Mouse (Mus musculus) layer of hippocampus, adult 11-12 months (tissue): ENCODE results near the gene Syne1.

Experiments used
- DNase-seq: peaks from one replicate; pipeline ENCODE4 v3.0.0; 2022; ENCODE audit warnings: low spot score

The Syne1 gene

DNA sequence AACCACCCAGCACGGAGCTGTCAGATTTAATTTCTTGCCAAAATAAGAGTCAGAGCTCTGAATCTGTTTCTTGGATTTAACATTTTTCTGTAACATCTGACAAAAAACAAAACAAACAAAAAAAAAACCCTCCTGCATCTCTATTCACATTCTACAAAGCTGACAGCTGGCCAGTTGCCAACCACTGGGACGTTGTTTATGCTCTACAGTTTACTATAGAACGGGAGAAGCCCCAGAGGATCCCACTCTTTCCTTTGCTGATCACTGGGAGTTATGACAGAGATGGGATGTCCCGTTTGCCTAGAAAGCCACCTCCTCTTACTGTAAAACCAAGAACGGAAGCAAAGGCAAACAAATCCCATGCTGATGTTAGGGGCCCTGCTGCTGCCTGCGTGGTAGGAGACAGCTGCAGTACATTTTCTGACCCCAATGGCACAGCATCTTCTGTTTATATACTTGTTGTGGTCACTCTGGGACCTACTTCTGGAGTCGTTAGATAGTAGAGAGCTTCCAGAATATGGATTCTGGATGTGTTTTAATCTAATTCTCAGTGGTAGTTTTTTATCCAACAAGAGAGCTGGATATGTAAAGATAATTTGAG is 255.9 kb downstream of the Syne1 start:
- DNase-seq, result no peak

DNA sequence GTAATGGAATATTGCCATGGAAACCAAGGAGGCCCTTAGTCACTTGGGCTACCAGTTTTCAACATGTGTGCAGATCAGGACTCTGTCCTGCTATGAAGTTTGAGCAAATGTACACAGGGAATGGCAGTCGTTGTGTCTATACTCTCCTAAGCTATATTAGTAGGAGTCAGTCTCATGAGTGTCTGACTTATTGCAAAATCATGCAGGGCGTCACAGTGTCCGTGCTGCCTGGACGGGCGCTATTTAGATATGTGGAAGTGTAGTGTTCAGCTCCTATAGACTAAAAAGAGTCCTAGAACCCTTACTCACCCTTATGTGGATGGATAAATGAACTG is 261.7 kb downstream of the Syne1 start:
- DNase-seq, result no peak

DNA sequence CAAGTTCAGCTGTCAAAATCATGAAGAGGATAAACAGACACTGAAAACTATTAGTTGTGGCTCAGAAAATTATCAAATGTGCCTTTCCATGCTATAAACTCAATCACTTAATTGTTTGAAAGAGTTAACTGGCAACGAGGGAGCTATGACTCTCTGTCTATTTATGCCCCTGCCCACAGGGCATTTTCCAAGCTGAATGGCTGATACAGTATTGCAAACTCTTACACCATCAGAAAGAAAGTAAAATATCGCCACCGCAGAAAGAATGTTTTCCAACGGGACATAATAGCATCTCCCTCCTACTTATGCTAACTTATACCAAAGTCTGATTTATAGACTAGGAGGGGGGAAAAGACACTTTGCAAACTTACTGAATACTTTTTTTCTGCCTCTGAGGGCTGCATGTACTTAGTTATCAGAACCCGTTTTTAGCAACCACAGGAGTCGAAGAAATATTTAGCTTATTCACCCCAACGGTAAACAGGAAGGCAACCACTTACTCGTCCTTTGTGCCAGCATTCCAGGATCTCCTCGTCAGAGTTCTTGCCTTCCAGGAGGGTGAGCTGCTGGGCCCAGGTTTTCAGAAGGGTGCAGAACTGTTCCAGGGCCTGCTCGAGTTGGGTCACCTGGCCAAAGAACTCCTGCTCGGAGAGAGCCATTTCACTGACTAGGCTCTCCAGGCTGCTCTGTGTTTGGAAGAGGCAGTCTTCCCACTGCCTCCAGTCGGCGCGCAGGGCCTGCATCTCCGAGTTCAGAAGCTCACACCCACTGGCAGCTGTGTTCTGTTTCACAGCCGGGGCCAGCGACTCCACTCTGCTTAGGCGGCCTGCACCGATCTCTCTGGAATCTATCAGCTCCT is 262.3 kb downstream of the Syne1 start:
- peak; percentile 75 for DNase-seq

DNA sequence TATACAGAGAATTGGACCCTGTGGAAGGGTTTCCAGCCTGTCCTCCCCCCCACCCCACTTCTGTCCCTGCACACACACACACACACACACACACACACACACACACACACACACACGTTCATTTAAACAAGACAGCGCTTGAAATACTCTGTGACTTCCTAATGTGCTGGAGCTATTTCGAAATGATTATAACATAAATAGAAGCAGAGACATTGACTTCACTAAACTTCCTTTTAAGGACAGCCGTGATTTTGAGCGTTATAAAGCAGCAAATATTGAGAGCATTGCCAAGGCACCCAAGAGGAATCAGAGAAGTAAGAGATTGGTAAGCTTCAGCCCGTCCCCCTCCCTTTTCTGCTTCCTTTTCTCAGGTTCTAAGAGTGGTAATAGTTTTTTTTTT is 263.0 kb downstream of the Syne1 start:
- no peak for DNase-seq

DNA sequence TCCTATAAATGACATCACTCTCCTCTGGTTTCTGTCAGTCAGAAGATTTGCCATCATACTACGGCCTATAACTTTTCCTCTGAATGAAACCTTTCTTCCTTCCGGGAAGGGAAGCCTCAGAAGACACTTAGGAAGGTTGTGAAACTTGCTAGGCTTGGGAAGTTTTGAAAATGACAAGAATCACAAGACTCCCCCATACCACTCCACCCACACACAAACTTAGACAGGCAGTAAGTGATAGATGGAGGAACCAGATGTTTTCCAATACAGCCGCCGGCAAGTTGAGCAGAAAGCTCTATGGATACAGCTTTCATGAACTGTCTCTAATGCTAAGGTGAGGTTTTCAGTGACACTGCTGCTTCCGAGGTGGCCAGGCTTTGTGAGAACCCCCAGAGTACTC is 275.5 kb downstream of the Syne1 start:
- no peak for DNase-seq

DNA sequence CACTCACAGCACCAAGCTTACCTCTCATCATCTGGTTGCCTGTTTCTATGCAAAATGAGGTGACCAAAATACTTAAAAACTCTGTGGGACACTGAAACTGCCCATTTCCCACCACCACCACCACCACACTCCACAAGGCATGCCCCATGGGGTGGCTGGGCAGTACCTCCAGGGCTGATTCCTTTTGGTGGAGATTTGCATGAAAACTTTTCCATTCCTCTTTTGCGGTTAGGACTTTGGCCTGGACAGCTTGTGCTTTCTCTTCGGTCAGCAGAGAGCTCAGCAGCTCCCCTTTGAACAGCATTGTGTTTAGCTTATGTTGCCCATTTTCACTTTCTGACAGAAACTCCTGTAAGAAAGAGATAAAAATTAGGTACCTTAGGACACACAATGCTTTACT is 280.6 kb downstream of the Syne1 start:
- no peak for DNase-seq

DNA sequence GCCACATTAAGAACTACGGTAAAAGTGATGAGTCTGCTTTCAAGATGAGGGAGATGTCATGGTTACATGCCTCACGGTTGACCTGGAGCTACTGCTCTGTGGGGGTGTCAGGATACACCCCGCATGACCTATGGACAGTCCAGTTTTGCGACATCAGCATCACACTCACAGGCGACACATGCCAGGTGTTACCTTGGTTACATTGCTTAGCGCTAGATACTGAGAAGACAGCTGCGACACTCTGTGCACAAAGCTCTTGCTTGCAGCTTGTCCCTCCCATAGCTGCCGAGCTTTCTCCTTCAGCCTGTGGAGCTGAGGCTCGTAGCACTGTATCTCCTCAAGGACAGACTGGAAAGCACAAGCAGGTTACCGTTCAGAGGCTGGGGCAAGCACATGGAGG is 286.9 kb downstream of the Syne1 start:
- no peak for DNase-seq

DNA sequence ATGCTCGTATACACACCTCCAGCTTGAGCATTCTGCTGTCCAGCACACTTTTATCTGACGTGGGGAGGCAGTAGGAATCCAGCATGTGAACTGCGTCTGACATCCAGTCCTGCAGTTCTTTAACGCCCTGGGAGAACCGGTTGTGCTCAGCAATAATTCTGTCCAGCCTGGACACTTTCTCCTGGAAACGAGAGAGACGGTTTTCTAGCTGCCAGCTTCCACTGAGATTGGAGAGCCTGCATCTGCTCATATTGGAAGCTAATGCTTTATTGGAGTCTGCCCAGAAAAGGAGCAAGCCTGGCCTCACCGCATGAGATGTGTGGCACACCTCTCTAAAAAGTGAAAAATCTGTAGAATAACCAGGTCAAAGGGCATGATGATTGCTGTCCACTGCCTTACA is 288.6 kb downstream of the Syne1 start:
- no peak for DNase-seq

DNA sequence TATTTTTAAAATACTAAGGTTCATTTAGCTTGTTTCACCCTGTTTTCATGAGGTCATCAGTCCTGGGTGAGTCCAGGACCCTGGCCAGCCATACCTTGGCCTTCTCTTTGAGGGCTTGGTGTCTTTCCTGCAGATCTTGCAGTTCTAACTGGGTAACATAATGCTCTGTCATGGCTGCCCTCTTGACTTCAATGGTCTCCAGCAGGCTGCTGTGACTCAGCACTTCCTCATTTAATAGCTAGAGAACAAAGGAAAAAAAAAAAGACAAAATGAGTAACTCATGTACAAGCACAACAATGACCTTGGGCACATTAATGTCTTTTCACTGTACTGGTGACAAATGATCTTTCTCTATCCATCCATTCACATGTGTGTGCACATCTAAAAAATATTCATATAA is 294.6 kb downstream of the Syne1 start:
- DNase-seq, result no peak

DNA sequence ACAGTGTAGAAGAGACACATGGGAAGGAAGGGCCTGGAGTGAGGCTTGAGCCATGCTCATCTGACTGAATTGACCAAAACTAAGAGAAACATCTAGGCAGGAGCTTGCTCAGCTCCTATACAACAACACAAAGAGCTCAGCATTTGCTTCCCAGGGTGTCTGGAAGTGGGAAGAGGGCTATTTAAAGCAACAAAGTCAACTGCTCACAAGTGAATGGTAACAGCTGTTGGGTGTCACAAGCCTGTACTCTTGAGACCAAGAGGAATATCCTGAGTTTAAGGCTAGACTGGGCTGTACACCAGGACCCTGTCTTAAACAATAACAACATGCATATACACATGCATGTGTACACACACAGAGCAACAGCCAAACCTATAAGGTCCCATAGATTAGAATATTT is 297.5 kb downstream of the Syne1 start:
- no peak for DNase-seq

DNA sequence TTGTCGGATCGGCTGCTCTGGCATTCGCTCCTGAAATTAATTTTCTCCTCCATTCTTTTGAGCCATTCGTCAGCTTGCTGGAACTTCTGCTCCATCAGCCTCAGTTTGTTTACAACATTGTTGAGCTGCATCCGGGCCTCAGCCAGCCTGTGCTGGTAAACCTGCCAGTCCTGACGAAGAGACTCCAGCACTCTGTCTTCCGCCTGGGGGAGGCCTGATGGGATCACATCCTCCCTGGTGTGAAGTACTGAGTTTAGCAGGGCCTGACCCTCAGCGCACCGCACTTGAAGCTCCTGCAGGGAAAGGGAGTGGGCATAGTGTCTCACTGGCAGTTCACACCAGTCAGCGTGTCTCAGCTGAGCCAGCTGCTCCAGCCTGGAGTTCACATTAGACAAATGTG is 300.6 kb downstream of the Syne1 start:
- DNase-seq, result no peak

DNA sequence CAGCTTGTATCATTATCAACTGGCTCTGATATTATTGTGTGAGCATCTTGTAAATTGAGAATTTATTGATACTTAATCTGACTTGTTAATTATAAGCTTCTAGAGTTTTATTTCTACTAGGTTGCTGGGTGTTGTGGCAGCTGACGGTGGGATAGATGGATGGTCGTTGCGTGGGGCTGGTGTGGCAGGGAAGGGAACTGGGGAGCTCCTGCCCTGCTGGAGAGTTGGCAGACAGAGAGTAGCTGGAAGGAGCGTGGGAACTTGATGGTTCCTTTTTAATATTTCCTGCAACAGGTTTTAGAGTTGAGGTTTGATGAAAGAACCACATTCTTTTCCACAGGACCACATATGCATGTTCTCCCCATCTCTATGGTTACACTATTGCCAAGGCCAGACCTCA is 311.6 kb downstream of the Syne1 start:
- DNase-seq, result no peak

DNA sequence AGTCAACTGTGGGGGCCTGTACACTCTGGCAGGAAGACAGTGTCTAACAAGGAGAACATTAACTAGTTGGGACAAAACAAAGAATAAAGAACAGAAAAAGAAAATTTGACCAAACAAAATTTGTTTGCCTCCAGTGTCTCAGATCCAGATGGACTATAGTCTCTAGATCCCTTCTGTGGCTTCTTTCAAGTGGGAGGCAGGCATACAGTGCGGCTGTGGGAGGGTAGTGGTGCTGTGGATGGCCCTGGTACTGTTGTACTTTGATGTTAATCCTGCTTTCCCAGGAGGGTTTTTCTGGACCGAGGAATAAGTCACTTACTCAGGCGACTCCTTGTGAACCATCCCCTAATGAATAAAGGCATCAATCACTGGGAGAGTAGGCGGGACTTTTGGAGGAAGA is 314.4 kb downstream of the Syne1 start:
- DNase-seq, result no peak

DNA sequence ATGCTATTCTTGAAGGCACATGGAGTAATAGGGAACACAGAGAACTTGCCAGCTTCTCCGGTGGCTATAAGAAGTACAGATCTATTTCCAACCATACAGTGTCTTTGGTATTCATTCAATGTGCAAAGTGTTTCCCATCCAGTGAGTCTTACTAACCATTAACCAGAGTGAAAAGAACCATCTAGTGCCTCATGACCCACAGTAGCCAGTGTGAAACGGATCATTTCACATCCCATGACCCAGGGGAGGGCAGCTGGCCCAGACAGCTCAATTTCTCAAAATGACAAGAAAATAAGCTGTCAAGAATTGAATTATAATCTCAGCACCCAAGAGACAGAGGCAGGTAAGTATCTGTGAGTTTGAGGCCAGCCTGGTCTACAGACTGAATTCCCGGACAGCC is 315.1 kb downstream of the Syne1 start:
- DNase-seq, result no peak

DNA sequence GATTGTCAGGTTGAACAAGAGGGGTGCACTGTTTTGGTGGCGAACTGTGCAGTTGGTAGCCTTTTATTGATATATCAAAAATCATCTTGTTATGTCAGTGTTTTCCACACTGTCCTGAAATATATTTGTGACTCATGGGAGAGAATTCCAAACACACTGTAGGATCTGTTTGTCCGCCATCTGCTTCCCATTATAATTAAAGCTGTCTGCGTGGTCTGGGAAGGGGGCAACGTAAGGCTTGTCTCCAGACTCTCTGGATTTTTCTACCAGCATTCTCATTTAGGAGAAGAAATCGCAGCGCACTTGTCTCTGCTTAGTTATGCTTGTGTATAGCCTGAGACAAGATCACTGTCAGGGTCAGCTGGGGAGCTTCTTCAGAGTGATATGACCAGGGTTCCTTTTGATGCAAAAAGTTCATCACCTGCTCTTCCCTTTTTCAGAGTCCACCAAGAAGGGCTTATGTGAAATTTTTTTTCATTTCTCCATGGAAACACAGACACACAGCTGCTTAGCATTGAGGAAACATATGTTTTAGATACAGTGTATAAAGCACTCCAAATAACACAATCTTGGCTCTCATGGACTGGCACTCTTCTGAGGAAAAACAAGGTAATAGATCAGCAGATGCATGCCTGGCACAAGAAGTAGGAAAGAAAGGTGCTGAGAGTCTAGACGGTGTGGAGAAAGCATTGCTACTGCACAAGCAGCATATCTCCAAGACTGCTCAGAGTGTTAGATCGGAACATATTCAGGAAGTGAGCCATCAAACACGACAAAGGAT is 316.4 kb downstream of the Syne1 start:
- no peak for DNase-seq

DNA sequence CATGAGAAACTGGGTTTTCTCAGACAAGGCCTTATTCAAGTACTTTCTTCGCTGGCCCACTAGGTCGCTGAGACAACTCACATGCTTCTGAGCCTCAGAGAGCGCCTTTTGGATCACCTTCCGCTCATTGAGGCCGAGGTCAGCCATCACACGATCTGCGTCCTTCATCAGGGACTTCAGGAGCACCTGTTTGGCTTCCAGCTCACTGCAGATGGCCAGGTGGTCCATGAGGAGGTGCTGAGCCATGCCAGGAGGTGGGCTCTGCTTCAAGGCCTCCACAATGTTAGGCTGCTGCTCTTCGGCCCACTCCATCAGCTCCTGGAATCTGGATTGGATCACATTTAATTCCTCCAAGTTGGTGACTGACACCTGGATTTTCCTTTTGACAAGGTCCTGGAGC is 322.2 kb downstream of the Syne1 start:
- DNase-seq, result no peak

DNA sequence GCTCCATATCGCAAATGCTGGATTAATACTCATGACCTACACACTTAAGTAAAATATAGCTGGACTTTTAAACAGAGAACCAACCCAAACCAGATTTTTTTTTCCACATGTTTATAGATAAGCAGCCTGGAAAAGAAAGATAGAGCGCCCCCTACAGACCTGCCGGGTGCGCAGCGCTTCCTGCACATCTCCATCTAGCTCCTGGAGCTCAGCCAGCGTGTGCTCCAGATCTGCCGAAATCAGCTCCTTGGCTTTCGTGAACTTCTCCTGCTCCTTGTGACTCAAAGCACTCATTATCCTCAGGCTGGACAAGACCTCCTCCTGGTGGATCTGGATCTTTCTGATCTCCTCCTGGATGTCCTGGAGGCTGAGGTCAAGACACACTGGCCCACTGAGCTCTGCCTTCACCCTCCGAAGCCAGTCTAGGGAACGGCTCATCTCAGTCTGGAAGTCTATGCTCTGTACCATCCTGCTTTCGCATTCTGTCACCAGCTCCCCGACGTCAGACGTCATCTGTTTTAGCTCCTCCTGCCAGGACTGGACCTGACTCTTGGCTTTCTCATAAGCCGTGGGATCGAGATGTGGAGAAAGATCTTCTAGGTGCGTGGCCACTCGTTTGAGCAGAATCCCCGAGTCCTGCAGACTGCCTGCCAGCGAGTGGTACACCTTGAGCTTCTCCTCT is 323.7 kb downstream of the Syne1 start:
- peak; percentile 47 for DNase-seq

DNA sequence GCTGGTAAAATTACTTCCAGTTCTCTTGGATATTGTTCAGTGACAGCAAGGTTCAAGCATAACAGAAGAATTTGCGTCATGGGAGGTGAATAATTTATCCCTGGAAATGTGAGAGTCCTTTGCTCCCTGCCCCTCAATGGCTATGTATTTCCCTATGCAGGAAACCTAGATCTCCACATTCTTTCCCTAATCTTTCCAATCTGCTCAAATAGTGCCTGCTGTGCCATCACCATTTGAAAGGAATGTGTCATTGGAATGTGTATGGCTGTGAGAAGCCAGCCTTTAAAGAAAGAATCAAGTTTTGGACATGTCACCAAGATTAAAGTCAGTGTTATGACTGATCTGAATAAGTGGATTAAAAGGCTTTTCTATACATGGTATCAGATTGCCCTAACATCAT is 335.3 kb downstream of the Syne1 start:
- no peak for DNase-seq

DNA sequence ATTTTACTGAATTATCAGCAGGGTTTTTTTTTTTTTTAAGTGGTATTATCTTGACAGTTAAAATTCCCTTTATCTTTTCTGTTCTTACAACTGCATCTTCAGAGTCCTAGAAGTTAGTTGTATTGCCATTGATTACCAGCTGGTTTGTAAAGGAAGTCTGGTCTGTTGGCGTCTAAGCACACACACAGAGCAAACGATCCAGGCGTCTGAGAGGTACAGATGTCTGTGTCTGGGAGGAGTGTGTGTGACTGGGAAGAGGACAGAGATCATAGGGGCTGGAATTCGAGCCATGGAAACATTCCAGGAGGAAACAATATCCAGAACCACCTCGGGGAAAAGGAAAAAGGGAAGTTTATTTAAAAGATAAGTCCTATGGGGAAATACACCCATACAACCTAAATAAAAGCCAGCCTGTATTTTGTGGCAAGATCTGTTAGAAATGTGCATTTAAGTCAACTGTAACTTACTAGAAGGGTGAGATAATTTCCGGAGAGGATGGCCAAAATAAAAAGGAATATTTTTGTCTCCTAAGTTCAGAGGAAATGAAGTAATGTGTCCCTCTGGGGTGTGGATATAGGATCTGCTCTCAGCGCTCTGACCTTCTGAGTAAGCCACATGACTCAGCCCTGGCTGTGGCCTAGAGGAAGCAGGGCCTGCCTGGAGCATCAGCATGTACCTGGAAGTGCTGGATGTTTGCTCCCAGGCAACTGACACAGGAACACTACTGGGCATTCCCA is 343.2 kb downstream of the Syne1 start:
- no peak for DNase-seq

DNA sequence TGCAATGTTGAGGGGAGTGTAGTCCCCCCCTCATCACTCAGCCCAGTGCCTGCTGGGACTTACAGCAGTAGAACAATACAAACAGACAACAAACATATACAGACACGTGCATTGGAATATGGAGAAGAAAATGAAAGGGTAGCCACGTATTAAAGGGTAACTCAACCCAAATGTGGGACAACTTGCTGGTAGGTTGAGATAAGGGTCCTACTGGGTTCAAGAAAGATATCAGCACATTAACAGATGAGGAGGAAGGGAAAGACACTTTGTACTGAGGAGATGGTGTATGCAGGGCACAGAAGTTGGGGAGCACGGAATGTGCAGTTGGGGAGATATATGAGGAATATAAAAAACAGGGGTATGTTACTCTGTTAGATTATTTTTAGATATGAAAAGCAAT is 345.3 kb downstream of the Syne1 start:
- DNase-seq, result no peak

DNA sequence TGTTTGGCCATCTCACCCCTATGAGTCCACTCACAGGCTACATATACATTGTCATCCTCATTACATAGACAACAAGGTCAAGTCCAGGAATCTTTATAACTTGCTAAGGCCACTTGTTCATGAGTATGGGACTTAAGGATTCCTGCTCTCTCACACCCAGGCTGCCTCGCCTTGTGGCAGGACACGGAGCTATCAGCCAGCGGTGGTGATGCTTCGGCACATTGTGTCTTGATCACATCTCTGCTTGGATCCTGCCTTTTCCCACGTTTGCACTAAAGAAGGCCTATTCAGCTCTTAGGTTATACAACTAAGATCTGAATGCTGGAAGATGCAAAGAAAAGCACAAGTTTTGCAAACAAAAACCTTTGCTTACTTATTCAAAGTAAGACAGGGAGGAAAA is 345.7 kb downstream of the Syne1 start:
- no peak for DNase-seq

DNA sequence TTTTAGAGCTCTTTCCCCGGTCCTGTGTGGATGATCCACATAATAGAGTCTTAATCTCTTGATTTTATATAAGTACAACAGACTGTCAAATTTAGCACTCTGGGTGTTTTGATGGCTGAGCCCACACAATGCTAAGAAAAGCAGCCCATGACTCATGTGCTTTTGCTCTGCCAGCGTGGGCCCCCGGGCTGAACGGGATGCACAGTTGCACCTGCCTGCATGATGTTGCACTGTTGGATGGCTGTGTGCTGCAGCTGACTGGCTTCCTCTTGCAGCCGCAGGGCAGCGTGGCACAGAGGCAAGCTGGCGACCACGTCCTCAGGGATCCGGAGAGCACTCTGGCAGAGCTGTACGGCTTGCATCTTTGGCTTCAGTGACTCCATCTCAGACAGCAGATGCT is 347.4 kb downstream of the Syne1 start:
- peak; percentile 82 for DNase-seq
